Mouse (Mus musculus) liver, postnatal 0 days (tissue): ENCODE measurements at regions not wholly inside any gene's neighbourhood (a gene's known extent, or its start where the extent isn't known, plus 50 kb on each side); places are given as distances from the start of the nearest gene placed in this dataset.

Experiments
- ATAC-seq: fragments of 200-750 bp; cut with Nextera tagmentation; 2 replicates; pipeline ENCODE4 v1.8.0; 2017; ENCODE audit warnings: mild to moderate bottlenecking, moderate library complexity
- DNase-seq: peaks from one replicate; pipeline ENCODE4 v3.0.0-alpha.2; 2016
- H3K27ac ChIP-seq: fragments of 300-500 bp; sonication (generic); 2 replicates; pipeline ENCODE4 v1.5.1; 2014; ENCODE audit warnings: antibody characterized with exemption, moderate library complexity, mild to moderate bottlenecking, low read depth
- H3K27me3 ChIP-seq: fragments of 300-500 bp; sonication (generic); 2 replicates; pipeline ENCODE4 v1.6.1; 2014; ENCODE audit warnings: low read length, control low read depth, mixed read lengths; ENCODE audit not compliant: insufficient read depth
- H3K36me3 ChIP-seq: fragments of 300-500 bp; sonication (generic); replicated peaks from 2 replicates; pipeline ENCODE4 v1.6.1; 2014; ENCODE audit warnings: mild to moderate bottlenecking, control low read depth, low read length, moderate library complexity, mixed read lengths; ENCODE audit not compliant: insufficient read depth
- H3K4me1 ChIP-seq: fragments of 300-500 bp; sonication (generic); 2 replicates; pipeline ENCODE4 v1.6.1; 2014; ENCODE audit warnings: antibody characterized with exemption, mild to moderate bottlenecking, control low read depth; ENCODE audit not compliant: insufficient read depth
- H3K4me2 ChIP-seq: fragments of 300-500 bp; sonication (generic); 2 replicates; pipeline ENCODE4 v1.6.1; 2014; ENCODE audit warnings: low read depth, mild to moderate bottlenecking, low read length, moderate library complexity, mixed read lengths
- H3K4me3 ChIP-seq: fragments of 300-500 bp; sonication (generic); 2 replicates; pipeline ENCODE4 v1.5.1; 2014; ENCODE audit warnings: low read depth, low read length
- H3K9ac ChIP-seq: fragments of 300-500 bp; sonication (generic); replicated peaks from 2 replicates; pipeline ENCODE4 v1.6.1; 2014; ENCODE audit warnings: mild to moderate bottlenecking, moderate library complexity
- H3K9me3 ChIP-seq: fragments of 300-500 bp; sonication (generic); 2 replicates; pipeline ENCODE4 v1.6.1; 2016; ENCODE audit warnings: mild to moderate bottlenecking, control low read depth, low read length, mixed read lengths
- CTCF ChIP-seq: sonication (generic); IDR thresholded peaks from 2 replicates; pipeline ENCODE4 v1.5.1; 2016; ENCODE audit warnings: antibody characterized with exemption, low read depth
- EP300 ChIP-seq: IDR thresholded peaks from 2 replicates; pipeline ENCODE4 v1.6.1; 2016; ENCODE audit warnings: antibody characterized with exemption, low read depth, mild to moderate bottlenecking
- WGBS: fragments of 180-500 bp; shearing (Covaris S2); extraction: QIAGEN DNeasy Blood & Tissue Kit; methylation state at CpG from one replicate; pipeline ENCODE4 v1.1.7; 2014; ENCODE audit not compliant: insufficient replicate concordance; 5-methylcytosine and 5-hydroxymethylcytosine counted together

DNA sequence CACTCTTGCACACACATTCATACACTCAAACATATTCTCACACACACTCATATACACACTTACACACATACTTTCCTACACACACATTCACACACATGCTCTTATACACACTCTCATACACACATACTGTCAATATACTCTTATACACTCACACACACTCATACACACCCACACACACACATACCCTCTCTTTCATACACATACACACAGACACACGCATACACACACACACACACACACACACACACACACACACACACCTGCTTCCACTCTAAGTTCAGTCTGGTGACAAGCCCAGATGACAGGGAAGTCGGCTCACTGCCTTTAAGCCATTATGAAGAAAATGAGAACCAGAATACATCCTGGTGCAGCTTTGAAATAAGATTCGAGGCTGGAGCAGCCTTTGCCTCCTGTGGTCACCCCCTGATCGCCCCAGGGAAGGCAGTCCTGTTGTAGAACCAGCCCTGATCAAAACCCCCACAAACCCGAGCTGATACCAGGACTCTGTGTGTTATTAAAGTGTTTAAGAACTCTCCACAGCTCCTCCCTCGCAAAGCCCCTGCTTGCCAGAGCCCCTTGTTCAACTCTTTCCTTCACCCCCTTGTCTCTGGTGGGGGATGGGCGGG lies 230.3 kb downstream of the Tle3 start:
- H3K36me3 ChIP-seq, result no peaks in the 10 kb centered on the region
- no peak overlapping the region for H3K4me2 ChIP-seq
- no peak overlapping the region for H3K4me3 ChIP-seq
- no peaks in the 10 kb centered on the region for H3K9me3 ChIP-seq
- TF ChIP-seq EP300 (no peak), CTCF (no peak)
- ATAC-seq (no peak), DNase-seq (no peak)
- H3K27me3 ChIP-seq, result 0 out of 2 replicates have a peak, but pooled peaks cover 5% of the 10 kb centered on the region
- H3K27ac ChIP-seq, result no peak overlapping the region
- H3K4me1 ChIP-seq, result no peaks in the 10 kb centered on the region
- WGBS, result 52% methylated on average over 7 of the region's 7 CpGs
- H3K9ac ChIP-seq, result no peak overlapping the region

GRCm38 (mm10) chr9:61601911-61602310 lies 229.7 kb downstream of the Tle3 start:
- Histone ChIP-seq H3K27ac (no peak overlapping the region), H3K27me3 (0 out of 2 replicates have a peak, but pooled peaks cover 5% of the 10 kb centered on the region), H3K36me3 (no peaks in the 10 kb centered on the region), H3K4me1 (no peaks in the 10 kb centered on the region), H3K9me3 (no peaks in the 10 kb centered on the region), H3K4me3 (no peak overlapping the region), H3K9ac (no peak overlapping the region), H3K4me2 (no peak overlapping the region)
- no peak for TF ChIP-seq CTCF
- TF ChIP-seq EP300, result no peak
- DNase-seq (no peak), ATAC-seq (no peak)
- WGBS, result 72% methylated on average over 6 of the region's 6 CpGs

- DNase-seq, result no peak
- Histone ChIP-seq H3K9ac (no peak overlapping the region), H3K9me3 (no peaks in the 10 kb centered on the region), H3K4me2 (no peak overlapping the region), H3K36me3 (no peaks in the 10 kb centered on the region), H3K4me3 (no peak overlapping the region), H3K27me3 (peaks cover 16% of the 10 kb centered on the region; the same call in 1 of the 2 replicates), H3K27ac (no peak overlapping the region), H3K4me1 (no peaks in the 10 kb centered on the region)
- 33% methylated on average over 7 of the region's 7 CpGs for WGBS
- no peak for TF ChIP-seq EP300
- TF ChIP-seq CTCF, result no peak
- ATAC-seq, result no peak
Measured at GRCm38 (mm10) chr9:61597287-61597686, 225.1 kb downstream of the Tle3 start.

- DNase-seq, result no peak
- no peak overlapping the region for H3K4me3 ChIP-seq
Measured at GRCm38 (mm10) chr9:61596410-61597108, 224.4 kb downstream of the Tle3 start.

DNA sequence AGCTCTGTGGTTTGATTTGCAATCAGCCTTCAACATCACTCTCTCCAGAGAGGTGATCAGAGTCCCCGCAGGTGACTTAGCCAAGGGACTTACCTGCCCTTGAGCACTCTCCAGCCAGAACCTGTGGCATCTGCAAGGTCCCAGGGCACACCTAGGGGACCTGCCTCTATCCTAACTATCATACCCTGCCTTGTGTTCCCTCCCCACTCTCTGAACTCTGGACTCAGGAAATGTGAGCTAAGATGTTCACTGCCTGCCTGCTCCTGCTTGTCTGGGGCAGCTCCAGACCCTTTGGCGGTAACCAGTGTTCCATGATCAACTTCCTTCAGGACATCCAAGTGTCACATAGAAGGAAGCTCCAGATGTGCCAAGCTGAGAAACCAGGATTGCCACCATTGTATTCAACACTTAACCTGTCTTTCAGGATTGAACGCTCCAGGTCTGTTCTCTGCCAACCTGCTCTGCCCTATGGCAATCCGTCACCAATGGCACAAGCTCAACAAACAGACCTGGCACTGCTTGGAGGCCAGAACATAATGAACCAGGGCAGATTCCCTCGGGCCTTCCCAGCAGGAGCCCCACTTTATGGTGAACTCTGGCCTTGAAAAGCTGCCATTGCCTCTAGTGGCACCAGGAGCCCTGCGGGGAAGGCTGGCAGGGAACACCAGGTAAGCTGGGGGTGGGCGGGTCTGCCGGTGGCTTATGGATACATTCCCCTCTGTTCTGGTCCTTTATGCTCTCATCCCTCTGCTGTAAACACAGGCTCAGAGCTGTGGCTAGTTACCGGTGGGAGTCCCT lies 223.2 kb downstream of the Tle3 start:
- ATAC-seq, result no peak
- WGBS, result 66% methylated on average over 9 of the region's 9 CpGs

More at GRCm38 (mm10) chr9:61596410-61597108, 224.4 kb downstream of the Tle3 start:
- H3K36me3 ChIP-seq, result no peaks in the 10 kb centered on the region
- H3K4me1 ChIP-seq, result no peaks in the 10 kb centered on the region
- H3K4me2 ChIP-seq, result no peak overlapping the region
- no peak overlapping the region for H3K9ac ChIP-seq
- no peak overlapping the region for H3K27ac ChIP-seq
- 43% methylated on average over 17 of the region's 17 CpGs for WGBS
- H3K27me3 ChIP-seq, result peaks cover 16% of the 10 kb centered on the region; the same call in 1 of the 2 replicates
- H3K9me3 ChIP-seq, result no peaks in the 10 kb centered on the region
- TF ChIP-seq EP300, result no peak
- TF ChIP-seq CTCF, result no peak
- ATAC-seq, result no peak

DNA sequence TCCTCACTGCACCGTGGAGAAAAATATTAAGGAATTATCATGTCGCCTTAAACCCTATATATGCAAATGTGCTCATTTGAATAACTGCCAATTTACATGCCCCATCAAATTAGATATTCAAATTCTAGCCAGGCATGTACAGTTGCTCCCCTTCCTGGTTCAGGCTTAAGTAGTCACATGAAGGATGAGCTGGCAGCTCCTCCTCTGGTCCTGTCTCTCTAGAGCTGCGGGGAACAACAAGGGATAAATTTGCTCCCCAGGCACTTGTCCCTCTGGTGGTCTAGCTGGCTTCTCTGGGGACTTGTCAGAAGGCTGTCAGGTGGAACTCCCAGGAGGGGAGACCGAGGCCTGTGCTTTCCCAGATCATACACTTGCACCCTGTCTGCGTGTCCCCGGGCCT lies 221.8 kb downstream of the Tle3 start:
- no peaks in the 10 kb centered on the region for H3K4me1 ChIP-seq
- ATAC-seq (no peak), DNase-seq (no peak)
- H3K36me3 ChIP-seq, result no peaks in the 10 kb centered on the region
- H3K27me3 ChIP-seq, result peaks cover 16% of the 10 kb centered on the region; the same call in 1 of the 2 replicates
- WGBS, result 75% methylated on average over 6 of the region's 6 CpGs
- no peaks in the 10 kb centered on the region for H3K9me3 ChIP-seq
- H3K4me2 ChIP-seq, result no peak overlapping the region
- no peak overlapping the region for H3K9ac ChIP-seq
- H3K4me3 ChIP-seq, result no peak overlapping the region
- TF ChIP-seq CTCF (no peak), EP300 (no peak)
- no peak overlapping the region for H3K27ac ChIP-seq

More for the DNA sequence above, 223.2 kb downstream of the Tle3 start:
- TF ChIP-seq EP300, result no peak
- peaks cover 16% of the 10 kb centered on the region; the same call in 1 of the 2 replicates for H3K27me3 ChIP-seq
- H3K4me1 ChIP-seq, result no peaks in the 10 kb centered on the region
- no peaks in the 10 kb centered on the region for H3K36me3 ChIP-seq
- no peak overlapping the region for H3K4me2 ChIP-seq
- no peak overlapping the region for H3K27ac ChIP-seq
- no peak for DNase-seq
- no peaks in the 10 kb centered on the region for H3K9me3 ChIP-seq
- no peak overlapping the region for H3K9ac ChIP-seq
- no peak overlapping the region for H3K4me3 ChIP-seq
